Mouse (Mus musculus): ENCODE data around the gene Opn5.

DNA sequence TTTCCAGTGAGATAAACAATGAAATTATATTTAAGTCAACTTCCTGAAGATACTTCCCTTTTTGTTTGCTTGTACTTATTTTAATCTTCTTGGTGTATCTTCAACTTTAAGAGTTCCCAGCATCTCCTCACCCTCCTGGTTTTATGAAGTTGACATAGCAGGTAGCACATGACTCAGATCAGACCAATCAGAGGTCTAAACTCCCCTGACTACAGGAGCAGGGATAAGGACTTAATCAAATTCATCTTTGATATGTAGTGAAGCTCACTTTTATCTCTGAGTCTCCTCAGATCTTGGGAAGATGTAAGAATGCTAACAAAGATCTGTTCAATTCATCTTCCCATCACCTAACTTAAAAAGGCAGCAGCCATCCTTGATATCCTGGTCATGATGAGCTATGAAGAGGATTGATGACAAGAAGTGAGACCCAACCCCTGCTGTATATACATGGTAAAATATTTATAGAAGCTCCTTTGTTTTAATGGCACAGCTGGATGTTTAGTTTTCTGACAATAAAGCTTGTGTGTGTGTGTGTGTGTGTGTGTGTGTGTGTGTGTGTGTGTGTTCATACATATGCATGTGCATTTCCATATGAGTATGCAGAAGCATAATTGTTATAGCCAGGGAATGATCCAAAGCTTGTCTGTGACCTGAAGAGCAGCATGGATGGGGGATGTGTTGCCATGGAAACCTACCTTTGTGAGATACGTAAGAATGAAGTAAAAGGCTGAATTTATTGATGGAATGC lies 28.7 kb downstream of the Opn5 start:
- no peak for TF ChIP-seq POLR2A (IDR thresholded peaks at IDR 0.05; ENCODE audit: extremely low read depth, insufficient read depth, low read length)
- no peak for TF ChIP-seq CTCF (IDR thresholded peaks at IDR 0.05; ENCODE audit: low read depth, low read length)

Data from liver, adult 2 months (tissue).